Mouse (Mus musculus) adrenal gland, adult 10 weeks (tissue): Measurements from ENCODE around the gene Kif23. TPM values are rescaled to one million over a fixed set of nuclear protein-coding genes. Genes with fewer than 3 reads are reported as not detected.

Source experiments
- polyA plus RNA-seq: library from polyadenylated mRNA; stranded (reverse); fragments of 350-450 nt; fragmentation: Illumina TruSeq; extraction: RNeasy Lipid Tissue Mini Kit (QIAGEN cat#74804); gene quantifications from one replicate; pipeline ENCODE4 v1.2.3, GENCODE M21; 2014; ENCODE audit warnings: low read depth, low replicate concordance

Gene Kif23
- polyA plus RNA-seq = 10.1 TPM

DNA sequence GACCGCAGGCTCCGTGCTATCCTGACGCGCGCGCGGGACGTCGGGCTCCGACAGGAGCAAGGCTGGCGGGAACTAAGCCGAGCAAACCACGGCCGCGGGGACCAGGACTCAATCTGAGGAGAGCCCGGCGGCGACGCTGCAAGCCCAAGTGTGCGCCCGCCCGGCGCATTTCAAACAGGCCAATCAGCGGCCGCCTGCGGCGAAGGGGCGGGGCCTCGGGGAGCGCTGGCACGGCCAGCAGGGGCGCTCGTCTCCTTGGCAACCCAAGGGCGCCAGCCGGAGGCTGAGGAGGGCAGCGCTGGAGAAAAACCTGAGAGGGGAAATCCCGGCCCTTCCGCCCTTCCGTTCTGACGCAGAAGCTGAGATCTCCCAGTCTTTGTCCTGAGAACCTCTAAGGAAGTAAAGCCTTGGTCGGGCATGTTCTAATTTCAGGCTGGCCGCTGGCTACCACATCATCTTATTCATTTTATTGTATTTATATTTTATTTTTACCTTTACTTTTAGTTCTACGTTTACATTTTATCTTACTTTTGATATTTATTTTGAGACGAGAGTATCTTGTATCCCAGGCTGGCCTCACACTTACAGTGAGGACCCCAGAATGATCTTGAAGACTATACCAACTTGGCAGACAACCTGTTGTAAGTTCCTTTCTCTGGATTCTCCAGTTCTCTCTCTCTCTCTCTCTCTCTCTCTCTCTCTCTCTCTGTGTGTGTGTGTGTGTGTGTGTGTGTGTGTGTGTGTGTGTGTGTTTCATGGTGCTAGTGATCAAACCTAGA, at the start of gene Kif23:
Kif23 (minus strand) TSS at position 152 of the 779 bp plus-strand sequence.

DNA sequence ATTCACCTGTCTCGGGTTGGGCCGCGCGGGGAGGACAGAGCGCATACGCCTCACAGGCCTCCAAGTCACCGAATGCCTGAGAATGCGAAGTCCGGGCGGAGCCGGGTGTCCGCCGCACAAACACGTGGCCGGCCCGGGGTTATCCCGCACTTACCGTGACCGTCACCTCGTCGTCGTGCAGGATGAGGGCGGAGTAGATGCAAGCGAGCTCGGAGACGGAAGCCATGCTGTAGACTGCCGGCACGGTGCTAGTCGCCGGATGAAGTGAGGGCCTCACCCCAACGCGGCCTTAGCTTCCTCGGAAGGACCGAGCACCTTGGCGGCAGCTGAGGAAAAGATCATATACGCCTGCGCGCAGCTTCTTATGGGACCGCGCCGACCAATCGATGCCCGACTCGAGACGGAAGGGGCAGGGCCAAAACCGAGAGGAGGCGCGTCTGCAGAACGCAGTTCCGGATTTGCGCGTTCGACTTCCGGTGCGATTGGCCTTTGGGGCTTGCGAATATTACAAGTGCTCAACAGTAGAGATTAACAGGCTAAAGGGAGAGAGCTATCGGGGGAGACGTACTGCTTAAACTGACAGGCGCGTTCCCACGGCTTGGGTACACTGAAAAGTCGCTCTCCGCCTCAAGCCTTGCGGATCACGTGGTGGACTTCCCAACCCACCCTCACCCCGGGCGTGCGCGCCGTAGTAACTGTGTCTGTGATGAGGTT, 32.2 kb downstream of the Kif23 start, which contains the start of gene Rplp1:
Rplp1 (minus strand) TSS at position 340 of the 714 bp plus-strand sequence.

Other genes with a start within 250 kb of the Kif23 start
- gene Rplp1, start 32.2 kb downstream of the Kif23 start, polyA plus RNA-seq = 44.1 TPM
- 1.7 TPM for gene Paqr5, start 80.1 kb upstream of the Kif23 start, polyA plus RNA-seq
- 75.5 TPM for gene Glce, start 175.9 kb upstream of the Kif23 start, polyA plus RNA-seq